Mouse (Mus musculus) heart, embryonic 14.5 days (tissue): ENCODE data around the gene Pdzd2. TPM values are rescaled to one million over a fixed set of nuclear protein-coding genes. Genes with fewer than 3 reads are reported as not detected.

Experiments used
- ATAC-seq: fragments of 200-750 bp; cut with Nextera tagmentation; 2 replicates; pipeline ENCODE4 v1.8.0; 2017; ENCODE audit warnings: low read depth, moderate TSS enrichment; ENCODE audit not compliant: insufficient number of reproducible peaks, insufficient read depth, low FRiP score
- H3K27ac ChIP-seq, 2 experiments: fragments of 200-500 bp in 1 of 2; fragments of 300-500 bp in 1 of 2; sonication (generic) in 1 of 2; replicated peaks in 1 of 2; 2 replicates each; pipeline ENCODE4 v1.5.1; 2012 to 2014; ENCODE audit warnings: low read depth in 2 of 2, low read length in 2 of 2, control low read depth in 1 of 2, mild to moderate bottlenecking in 1 of 2, mixed read lengths in 1 of 2; ENCODE audit not compliant: control insufficient read depth in 1 of 2, insufficient read depth in 1 of 2
- H3K27me3 ChIP-seq: fragments of 300-500 bp; sonication (generic); 2 replicates; pipeline ENCODE4 v1.6.1; 2014; ENCODE audit warnings: mild to moderate bottlenecking, low read length, control low read depth; ENCODE audit not compliant: control insufficient read depth, insufficient read depth
- H3K36me3 ChIP-seq: fragments of 300-500 bp; sonication (generic); 2 replicates; pipeline ENCODE4 v1.6.1; 2014; ENCODE audit warnings: mild to moderate bottlenecking, control low read depth, low read length, mixed read lengths; ENCODE audit not compliant: control insufficient read depth, insufficient read depth
- H3K4me1 ChIP-seq, 2 experiments: fragments of 200-500 bp in 1 of 2; fragments of 300-500 bp in 1 of 2; sonication (generic) in 1 of 2; 2 replicates each; pipeline ENCODE4 v1.6.1; 2012 to 2014; ENCODE audit warnings: low read length in 2 of 2, control low read depth in 1 of 2, mixed read lengths in 1 of 2; ENCODE audit not compliant: control insufficient read depth in 2 of 2, insufficient read depth in 2 of 2
- H3K4me2 ChIP-seq: fragments of 300-500 bp; sonication (generic); 2 replicates; pipeline ENCODE4 v1.6.1; 2014; ENCODE audit warnings: mild to moderate bottlenecking, low read length
- H3K4me3 ChIP-seq, 2 experiments: fragments of 200-500 bp in 1 of 2; fragments of 300-500 bp in 1 of 2; sonication (generic) in 1 of 2; 2 replicates each; pipeline ENCODE4 v1.5.1; 2012 to 2014; ENCODE audit warnings: low read length in 2 of 2, mild to moderate bottlenecking in 2 of 2, control low read depth in 1 of 2, low read depth in 1 of 2, moderate library complexity in 1 of 2; ENCODE audit not compliant: control insufficient read depth in 1 of 2, insufficient read depth in 1 of 2
- H3K9ac ChIP-seq: fragments of 300-500 bp; sonication (generic); 2 replicates; pipeline ENCODE4 v1.6.1; 2014; ENCODE audit warnings: mild to moderate bottlenecking, low read length
- H3K9me3 ChIP-seq: fragments of 300-500 bp; sonication (generic); 2 replicates; pipeline ENCODE4 v1.6.1; 2016; ENCODE audit warnings: low read length, control low read depth; ENCODE audit not compliant: control insufficient read depth
- WGBS: fragments of 180-500 bp; shearing (Covaris S2); extraction: QIAGEN DNeasy Blood & Tissue Kit; methylation state at CpG from one replicate; pipeline ENCODE4 v1.1.7; 2014; 5-methylcytosine and 5-hydroxymethylcytosine counted together
- polyA plus RNA-seq: library from polyadenylated mRNA; unstranded; fragments of >200 nt; fragmentation: Nextera tagmentation; extraction: Ambion mirVana; gene quantifications from 2 replicates; pipeline ENCODE4 v1.2.1, GENCODE M21; 2014

Gene Pdzd2
- polyA plus RNA-seq, 1 experiment from 2014 or later = 16.8 TPM

DNA sequence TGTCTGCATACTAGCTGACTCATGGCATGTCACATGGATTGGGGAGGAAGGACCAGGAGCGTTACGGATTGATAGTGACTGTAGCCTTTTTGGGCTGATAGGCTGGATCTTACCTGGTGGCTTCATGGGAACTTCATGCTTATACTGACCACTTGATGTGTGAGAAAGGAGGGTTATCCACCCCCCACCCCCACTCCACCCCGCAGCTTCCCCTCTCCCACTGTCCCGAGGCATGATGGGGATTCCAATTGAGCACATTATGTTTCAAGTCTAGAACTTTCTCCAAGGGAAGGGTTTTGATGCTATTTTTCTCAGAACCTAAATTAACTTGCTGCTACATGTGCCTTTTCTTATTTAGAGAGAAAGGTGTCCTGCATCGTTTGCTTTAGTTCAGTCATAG, 381.3 kb downstream of the Pdzd2 start:
- Histone ChIP-seq H3K27me3 (no peaks in the 10 kb centered on the region), H3K4me3 (no peak overlapping the region), H3K4me1 (no peaks in the 10 kb centered on the region), H3K27ac (no peak overlapping the region), H3K36me3 (peaks cover 85% of the 10 kb centered on the region), H3K4me2 (no peak overlapping the region), H3K9ac (no peak overlapping the region), H3K9me3 (no peaks in the 10 kb centered on the region)
- no peak for ATAC-seq
- WGBS = 85% methylated on average over 5 of the region's 5 CpGs

DNA sequence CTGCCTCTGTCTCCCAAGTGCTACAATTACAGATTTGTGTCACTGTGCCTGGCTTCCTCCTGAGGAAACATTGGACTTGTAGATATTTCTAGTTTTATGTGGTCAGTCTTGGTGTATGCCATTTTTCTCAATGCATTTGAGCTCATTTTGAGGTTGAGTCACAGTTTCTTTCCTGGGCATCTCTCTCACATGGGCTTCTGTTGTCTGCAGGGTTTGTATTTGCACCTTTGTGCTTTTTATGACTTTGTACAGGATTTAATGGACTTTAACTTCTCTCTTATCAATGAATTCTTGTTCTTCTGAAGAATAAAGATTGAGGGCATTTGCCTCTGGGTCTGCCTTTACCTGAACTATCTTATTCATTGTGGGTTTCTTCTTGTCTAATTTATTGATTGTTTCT, 382.3 kb downstream of the Pdzd2 start:
- H3K9ac ChIP-seq = no peak overlapping the region
- H3K36me3 ChIP-seq = peaks cover 88% of the 10 kb centered on the region
- no peak overlapping the region for H3K4me2 ChIP-seq
- H3K27ac ChIP-seq = no peak overlapping the region
- no peaks in the 10 kb centered on the region for H3K9me3 ChIP-seq
- H3K27me3 ChIP-seq = no peaks in the 10 kb centered on the region
- no peak overlapping the region for H3K4me3 ChIP-seq
- no peaks in the 10 kb centered on the region for H3K4me1 ChIP-seq
- ATAC-seq = no peak

DNA sequence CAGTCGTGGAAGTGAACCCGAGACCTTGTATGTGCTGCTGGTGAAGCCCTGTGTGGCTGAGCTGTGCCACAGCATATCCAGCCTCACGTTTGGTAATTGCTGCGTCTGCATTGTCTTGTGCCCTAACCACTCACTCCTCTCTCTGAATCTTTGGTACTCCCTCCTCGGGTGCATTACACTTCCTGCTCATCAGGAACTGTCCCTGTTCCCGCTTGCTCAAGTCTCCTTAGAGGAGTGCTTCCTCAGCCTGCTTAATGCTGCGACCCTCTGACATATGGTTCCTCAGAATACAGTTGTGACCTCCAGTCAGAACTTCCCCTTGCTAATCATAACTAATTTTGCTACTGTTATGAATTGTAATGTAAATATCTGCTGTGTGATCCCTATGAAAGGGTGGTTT, 383.8 kb downstream of the Pdzd2 start:
- Histone ChIP-seq H3K27me3 (no peaks in the 10 kb centered on the region), H3K9ac (no peak overlapping the region), H3K36me3 (peaks cover 87% of the 10 kb centered on the region), H3K27ac (no peak overlapping the region), H3K4me1 (no peaks in the 10 kb centered on the region), H3K9me3 (no peaks in the 10 kb centered on the region), H3K4me3 (no peak overlapping the region), H3K4me2 (no peak overlapping the region)
- 81% methylated on average over 7 of the region's 7 CpGs for WGBS
- ATAC-seq = no peak

DNA sequence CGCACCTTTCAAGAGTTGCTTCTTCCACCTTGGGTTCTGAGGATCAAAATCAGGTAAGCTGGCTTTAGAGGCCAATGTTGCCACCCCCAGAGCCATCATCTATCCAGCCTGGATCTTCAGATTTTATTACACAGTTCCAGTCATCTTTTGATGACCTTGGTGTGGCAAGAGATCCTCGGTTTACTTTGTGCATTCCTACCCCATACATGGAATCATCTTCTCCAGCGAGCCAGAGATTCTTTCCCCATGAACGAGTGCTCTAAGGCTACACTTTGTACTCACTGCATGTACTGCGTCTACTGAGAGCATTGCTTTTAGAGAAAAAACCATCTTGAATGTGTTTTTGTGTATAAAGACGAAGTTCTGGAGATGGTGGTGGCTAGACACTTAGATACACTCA, 384.5 kb downstream of the Pdzd2 start:
- peaks cover 85% of the 10 kb centered on the region for H3K36me3 ChIP-seq
- H3K27ac ChIP-seq = no peak overlapping the region
- WGBS = 85% methylated on average over 6 of the region's 6 CpGs

DNA sequence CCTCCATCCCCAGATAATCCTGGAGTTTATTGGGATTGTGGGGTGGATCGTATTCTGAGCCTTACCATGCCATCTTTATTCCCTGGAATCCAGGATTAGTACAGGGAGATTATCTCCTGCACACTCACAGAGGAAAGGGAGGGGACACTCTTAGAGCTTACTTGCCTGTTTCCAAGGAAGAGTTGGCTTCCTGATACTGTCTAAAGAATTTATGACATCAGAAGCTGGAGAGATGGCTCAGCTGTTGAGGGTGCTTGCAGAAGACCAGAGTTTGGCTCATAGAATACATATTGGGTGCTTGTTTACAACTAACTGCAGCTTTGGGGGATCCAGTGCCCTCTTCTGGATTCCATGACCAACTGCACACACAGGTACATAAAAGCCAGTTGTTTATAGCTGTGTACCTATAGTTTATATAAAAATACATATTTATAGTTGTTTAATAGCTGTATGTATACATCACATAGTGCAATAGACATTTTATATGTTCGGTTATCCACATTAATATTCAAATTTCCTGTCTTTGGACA, 385.4 kb downstream of the Pdzd2 start:
- Histone ChIP-seq H3K9me3 (no peaks in the 10 kb centered on the region), H3K27me3 (no peaks in the 10 kb centered on the region), H3K27ac (no peak overlapping the region), H3K36me3 (peaks cover 86% of the 10 kb centered on the region), H3K4me2 (no peak overlapping the region), H3K9ac (no peak overlapping the region), H3K4me3 (no peak overlapping the region), H3K4me1 (no peaks in the 10 kb centered on the region)
- ATAC-seq = no peak
- 84% methylated on average over 2 of the region's 2 CpGs for WGBS

More for the DNA sequence above, 384.5 kb downstream of the Pdzd2 start:
- Histone ChIP-seq H3K9ac (no peak overlapping the region), H3K9me3 (no peaks in the 10 kb centered on the region), H3K27me3 (no peaks in the 10 kb centered on the region), H3K4me2 (no peak overlapping the region), H3K4me3 (no peak overlapping the region), H3K4me1 (no peaks in the 10 kb centered on the region)
- no peak for ATAC-seq

DNA sequence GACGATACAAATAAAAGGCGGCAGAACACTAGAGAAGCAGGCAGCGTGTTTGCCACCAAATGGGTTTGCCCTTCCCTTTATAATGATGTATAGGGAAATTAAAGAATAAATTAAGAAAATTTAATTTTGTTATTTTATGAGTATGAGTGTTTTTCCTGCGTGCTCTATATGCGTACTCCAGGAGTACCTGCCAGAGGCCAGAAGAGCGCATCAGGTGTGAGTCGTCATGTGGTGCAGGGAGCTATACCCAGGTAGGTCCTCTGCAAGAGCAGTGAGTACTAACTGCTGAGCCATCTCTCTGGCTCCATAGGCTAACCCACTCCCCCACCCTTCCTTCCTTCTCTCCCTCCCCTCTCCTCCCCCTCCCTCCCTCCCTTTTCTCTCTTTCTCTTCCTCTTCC, 388.3 kb downstream of the Pdzd2 start:
- WGBS = 94% methylated on average over 7 of the region's 7 CpGs
- Histone ChIP-seq H3K4me3 (no peak overlapping the region), H3K4me2 (no peak overlapping the region), H3K9me3 (no peaks in the 10 kb centered on the region), H3K27ac (no peak overlapping the region), H3K4me1 (no peaks in the 10 kb centered on the region), H3K36me3 (peaks cover 72% of the 10 kb centered on the region), H3K27me3 (no peaks in the 10 kb centered on the region), H3K9ac (no peak overlapping the region)
- ATAC-seq = no peak

DNA sequence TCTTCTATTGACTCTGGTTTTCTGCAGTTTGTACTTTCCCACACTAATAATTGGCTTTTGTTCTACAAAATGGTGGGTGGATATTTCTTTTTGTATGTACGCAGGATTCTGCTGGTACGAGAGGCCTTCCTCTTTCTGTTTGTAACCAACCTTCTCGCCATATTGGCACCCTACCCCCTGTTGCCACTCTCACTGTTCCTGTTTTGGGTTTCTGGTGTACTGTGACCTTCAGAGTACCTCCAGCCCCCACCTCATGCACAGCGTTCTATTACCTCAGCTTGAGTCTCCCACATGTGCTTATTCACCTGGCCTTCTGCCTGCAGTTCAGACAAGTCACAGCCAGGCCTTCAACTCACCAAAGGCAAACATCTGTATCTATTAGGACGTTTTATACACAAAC, 389.9 kb downstream of the Pdzd2 start:
- no peak overlapping the region for H3K4me3 ChIP-seq
- H3K27ac ChIP-seq = no peak overlapping the region
- H3K36me3 ChIP-seq = peaks cover 72% of the 10 kb centered on the region
- no peaks in the 10 kb centered on the region for H3K27me3 ChIP-seq
- ATAC-seq = no peak
- no peak overlapping the region for H3K9ac ChIP-seq
- H3K4me1 ChIP-seq = no peaks in the 10 kb centered on the region
- no peak overlapping the region for H3K4me2 ChIP-seq
- no peaks in the 10 kb centered on the region for H3K9me3 ChIP-seq
- 88% methylated on average over 5 of the region's 5 CpGs for WGBS

DNA sequence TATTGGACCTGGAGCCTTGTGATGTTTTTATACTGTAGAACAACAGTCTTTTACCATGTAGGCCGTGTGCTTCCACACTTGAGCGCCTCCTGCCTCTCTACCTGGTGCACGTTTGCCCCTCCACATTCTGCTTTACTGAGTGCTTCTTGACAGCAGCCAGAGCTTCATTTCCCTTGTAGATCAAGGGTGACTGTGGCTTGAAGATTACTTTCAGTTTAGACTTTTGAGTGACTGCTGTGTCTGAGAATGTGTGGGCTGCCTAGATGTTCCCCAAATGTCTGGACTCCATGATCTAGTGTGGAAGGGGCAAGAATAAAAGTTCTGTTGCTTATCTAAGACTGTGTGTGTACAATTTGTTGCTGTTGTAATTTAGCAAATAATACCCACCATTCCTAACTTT, 390.8 kb downstream of the Pdzd2 start:
- 63% methylated on average over 3 of the region's 3 CpGs for WGBS
- Histone ChIP-seq H3K4me3 (no peak overlapping the region), H3K27me3 (no peaks in the 10 kb centered on the region), H3K27ac (no peak overlapping the region), H3K9me3 (no peaks in the 10 kb centered on the region), H3K9ac (no peak overlapping the region), H3K4me1 (no peaks in the 10 kb centered on the region), H3K4me2 (no peak overlapping the region), H3K36me3 (peaks cover 72% of the 10 kb centered on the region)
- no peak for ATAC-seq
